ENCODE assay signal across 8 mouse cellular contexts in the genomic region with DNA sequence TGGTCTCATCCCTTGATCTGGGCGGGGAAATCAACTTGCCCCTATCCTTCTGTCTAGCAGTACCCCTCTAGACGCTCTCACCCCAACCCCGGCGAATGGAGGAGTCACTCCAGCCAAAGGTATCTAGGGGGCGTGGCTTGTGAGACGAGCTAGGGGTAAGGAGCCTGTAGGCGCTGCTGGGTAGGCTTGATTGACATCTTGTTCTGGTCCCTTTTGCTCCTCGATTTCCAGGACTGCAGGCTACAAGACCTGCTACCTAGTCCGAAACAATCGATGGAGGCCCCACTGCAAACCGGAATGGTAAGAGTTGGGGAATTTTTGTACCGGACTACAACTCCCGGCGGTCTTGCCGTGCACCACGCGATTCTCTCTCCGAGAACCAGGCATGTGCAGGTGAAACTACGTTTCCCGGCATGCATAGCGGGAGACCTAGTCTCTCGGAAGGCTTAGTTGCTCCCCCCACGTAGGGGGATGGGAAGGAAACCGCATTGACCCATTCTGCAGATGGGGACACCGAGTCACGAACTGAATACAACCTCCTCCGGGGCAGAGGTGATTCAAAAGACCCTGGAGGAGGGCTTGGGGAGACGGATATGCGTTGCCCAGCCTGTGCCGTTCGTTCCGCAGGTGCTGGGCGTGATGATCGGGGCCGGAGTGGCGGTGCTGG. TPM values are rescaled to one million over a fixed set of nuclear protein-coding genes. Genes with fewer than 3 reads are reported as not detected.
DNase-seq lines count a peak whose midpoint lies in the region; ATAC-seq and TF ChIP-seq lines count a peak whose summit lies in the region.

No protein-coding gene starts in this region.

- peaks cover 34% of the 10 kb centered on the region for H3K36me3 ChIP-seq in forebrain, embryonic 10.5 days (replicated peaks)
- H3K36me3 ChIP-seq in heart, embryonic 15.5 days = peaks cover 12% of the 10 kb centered on the region; the same call in 1 of the 2 replicates
- no peaks in the 10 kb centered on the region; the same call in 1 of the 2 replicates for H3K36me3 ChIP-seq in liver, embryonic 14.5 days (replicated peaks; ENCODE audit: control insufficient read depth, insufficient read depth, low read depth)
- no peaks in the 10 kb centered on the region; the same call in 1 of the 2 replicates for H3K36me3 ChIP-seq in neural tube, embryonic 11.5 days (ENCODE audit: control insufficient read depth, insufficient read depth, low read length)
- H3K36me3 ChIP-seq in stomach, postnatal 0 days (ENCODE audit: control insufficient read depth, insufficient read depth, low read length) = peaks cover 3% of the 10 kb centered on the region; the same call in 1 of the 2 replicates

- H3K27ac ChIP-seq in forebrain, embryonic 10.5 days = peak overlapping the region; percentile 83
- H3K27ac ChIP-seq in heart, embryonic 15.5 days = peak overlapping the region; percentile 77
- H3K27ac ChIP-seq in liver, embryonic 14.5 days = peak overlapping the region; percentile 70
- H3K27ac ChIP-seq in neural tube, embryonic 11.5 days (ENCODE audit: low read depth, low read length) = no peak overlapping the region
- peak overlapping the region; percentile 76 for H3K27ac ChIP-seq in stomach, postnatal 0 days (replicated peaks)

- H3K27me3 ChIP-seq in forebrain, embryonic 10.5 days (ENCODE audit: poor library complexity, severe bottlenecking) = no peaks in the 10 kb centered on the region
- H3K27me3 ChIP-seq in heart, embryonic 15.5 days = no peaks in the 10 kb centered on the region
- no peaks in the 10 kb centered on the region for H3K27me3 ChIP-seq in liver, embryonic 14.5 days (ENCODE audit: control insufficient read depth, insufficient read depth, low read length)
- H3K27me3 ChIP-seq in neural tube, embryonic 11.5 days (ENCODE audit: control insufficient read depth, insufficient read depth, low read length) = no peaks in the 10 kb centered on the region
- no peaks in the 10 kb centered on the region for H3K27me3 ChIP-seq in stomach, postnatal 0 days (ENCODE audit: control insufficient read depth, insufficient read depth, low read length)

- no peaks in the 10 kb centered on the region for H3K9me3 ChIP-seq in forebrain, embryonic 10.5 days
- no peaks in the 10 kb centered on the region for H3K9me3 ChIP-seq in heart, embryonic 15.5 days (replicated peaks)
- no peaks in the 10 kb centered on the region for H3K9me3 ChIP-seq in liver, embryonic 14.5 days (ENCODE audit: control insufficient read depth, low read length)
- H3K9me3 ChIP-seq in neural tube, embryonic 11.5 days (ENCODE audit: control insufficient read depth, low read length) = no peaks in the 10 kb centered on the region
- H3K9me3 ChIP-seq in stomach, postnatal 0 days (ENCODE audit: control insufficient read depth, low read length) = no peaks in the 10 kb centered on the region

- DNase-seq in c-Kit-positive CD71-negative TER-119-negative erythroid progenitor cells, embryonic 14.5 days (ENCODE audit: low read depth) = peak; percentile 88
- peak; percentile 90 for DNase-seq in forebrain, embryonic 10.5 days (ENCODE audit: extremely low spot score, low spot score)
- peak; percentile 97 to 98 for DNase-seq in kidney, postnatal 25 days
- DNase-seq in liver, embryonic 14.5 days (ENCODE audit: low read depth in 3 of 3, low spot score in 3 of 3) = peak; percentile 84 to 88 (median 86)
- DNase-seq in neural tube, embryonic 11.5 days (ENCODE audit: low spot score) = peak; percentile 89
- peak; percentile 94 for DNase-seq in stomach, postnatal 0 days (ENCODE audit: low spot score)

- TF ChIP-seq EP300 in liver, embryonic 14.5 days (IDR thresholded peaks at IDR 0.05; ENCODE audit: low read depth) = no peak
- TF ChIP-seq EP300 in stomach, postnatal 0 days (optimal IDR thresholded peaks at IDR 0.05) = no peak

- WGBS in forebrain, embryonic 10.5 days = 2% methylated on average over 36 of the region's 36 CpGs
- 1% methylated on average over 36 of the region's 36 CpGs for WGBS in heart, embryonic 15.5 days
- under 1% methylated on average over 36 of the region's 36 CpGs for WGBS in liver, embryonic 14.5 days (ENCODE audit: insufficient replicate concordance)
- under 1% methylated on average over 36 of the region's 36 CpGs for WGBS in neural tube, embryonic 11.5 days
- WGBS in stomach, postnatal 0 days = under 1% methylated on average over 36 of the region's 36 CpGs

- H3K4me2 ChIP-seq in heart, embryonic 15.5 days = peak overlapping the region; percentile 98
- H3K4me2 ChIP-seq in liver, embryonic 14.5 days (ENCODE audit: low read depth) = peak overlapping the region; percentile 100
- H3K4me2 ChIP-seq in neural tube, embryonic 11.5 days (ENCODE audit: low read depth) = peak overlapping the region; percentile 98
- H3K4me2 ChIP-seq in stomach, postnatal 0 days (replicated peaks; ENCODE audit: low read depth) = peak overlapping the region; percentile 96

- H3K4me1 ChIP-seq in forebrain, embryonic 10.5 days = peaks cover 24% of the 10 kb centered on the region
- peaks cover 15% of the 10 kb centered on the region for H3K4me1 ChIP-seq in heart, embryonic 15.5 days (replicated peaks)
- H3K4me1 ChIP-seq in liver, embryonic 14.5 days (replicated peaks; ENCODE audit: control insufficient read depth in 2 of 2, insufficient read depth in 2 of 2, low read length in 1 of 2) = peaks cover 29% of the 10 kb centered on the region in 2 experiments
- no peaks in the 10 kb centered on the region for H3K4me1 ChIP-seq in neural tube, embryonic 11.5 days (ENCODE audit: control insufficient read depth, insufficient read depth, low read length)
- 0 out of 2 replicates have a peak, but pooled peaks cover 3% of the 10 kb centered on the region for H3K4me1 ChIP-seq in stomach, postnatal 0 days (replicated peaks; ENCODE audit: control insufficient read depth, insufficient read depth)

- H3K4me3 ChIP-seq in forebrain, embryonic 10.5 days = peak overlapping the region; percentile 66
- peak overlapping the region; percentile 65 for H3K4me3 ChIP-seq in heart, embryonic 15.5 days
- H3K4me3 ChIP-seq in liver, embryonic 14.5 days (ENCODE audit: insufficient read depth in 1 of 2, low read depth in 2 of 2, low read length in 2 of 2) = peak overlapping the region; percentile 79 to 84
- H3K4me3 ChIP-seq in neural tube, embryonic 11.5 days (ENCODE audit: low read depth, low read length) = peak overlapping the region; percentile 54
- H3K4me3 ChIP-seq in stomach, postnatal 0 days (ENCODE audit: low read depth, low read length) = peak overlapping the region; percentile 59

- H3K9ac ChIP-seq in heart, embryonic 15.5 days = peak overlapping the region; percentile 64
- H3K9ac ChIP-seq in liver, embryonic 14.5 days (replicated peaks) = peak overlapping the region; percentile 77
- H3K9ac ChIP-seq in neural tube, embryonic 11.5 days (ENCODE audit: low read length) = peak overlapping the region; percentile 48
- H3K9ac ChIP-seq in stomach, postnatal 0 days (ENCODE audit: low read length) = peak overlapping the region; percentile 69

- TF ChIP-seq CTCF in liver, embryonic 14.5 days (IDR thresholded peaks at IDR 0.05; ENCODE audit: low read depth) = peak; percentile 17; the same call in 1 of the 2 replicates
- TF ChIP-seq CTCF in stomach, postnatal 0 days (IDR thresholded peaks at IDR 0.05; ENCODE audit: low read depth) = no peak

- peak; percentile 84 for ATAC-seq in CD4-positive, CD25-positive, alpha-beta regulatory T cell, adult 4 months
- peak; percentile 81 for ATAC-seq in heart, embryonic 15.5 days (replicated peaks; ENCODE audit: insufficient number of reproducible peaks, insufficient read depth, low FRiP score, low read depth)
- peak; percentile 87 for ATAC-seq in liver, embryonic 14.5 days (ENCODE audit: insufficient read depth)
- ATAC-seq in neural tube, embryonic 11.5 days (ENCODE audit: insufficient read depth, low FRiP score, low TSS enrichment) = peak; percentile 86
- peak; percentile 87 for ATAC-seq in stomach, postnatal 0 days (ENCODE audit: low FRiP score, low TSS enrichment)

RNA-seq across cellular contexts. Expression of gene Pnpla6, which starts 1.4 kb away (rescaled TPM):
- 10 to 100 TPM; 26.1 to 43.7 TPM for polyA plus RNA-seq in CD4-positive, CD25-positive, alpha-beta regulatory T cell, adult 4 months (2017; shearing (Covaris generic))
- 21.2 and 22.1 TPM in 2 replicates for polyA plus RNA-seq in forebrain, embryonic 10.5 days (2016; fragmentation: Nextera tagmentation; extraction: Ambion mirVana)
- polyA plus RNA-seq in heart, embryonic 15.5 days (2015; fragmentation: Nextera tagmentation; extraction: Ambion mirVana) = 14.2 and 18.6 TPM in 2 replicates
- 12.1 and 14.2 TPM in 2 replicates for polyA plus RNA-seq in liver, embryonic 14.5 days (2012; rRNA removed)
- 6.5 and 9.6 TPM in 2 replicates for polyA plus RNA-seq in liver, embryonic 14.5 days (2014; fragmentation: Nextera tagmentation; extraction: Ambion mirVana)
- polyA plus RNA-seq in neural tube, embryonic 11.5 days (2014; fragmentation: Nextera tagmentation; extraction: Ambion mirVana) = 17.9 and 20.7 TPM in 2 replicates
- polyA plus RNA-seq in stomach, postnatal 0 days (2015; fragmentation: Nextera tagmentation; extraction: Ambion mirVana) = 15.4 and 16.0 TPM in 2 replicates

RNA-seq across cellular contexts. Expression of gene Mcoln1, which starts 16.3 kb away (rescaled TPM):
- polyA plus RNA-seq in CD4-positive, CD25-positive, alpha-beta regulatory T cell, adult 4 months (2017; shearing (Covaris generic)) = 10 to 100 TPM; 16.1 to 18.6 TPM
- 56.9 and 59.3 TPM in 2 replicates for polyA plus RNA-seq in forebrain, embryonic 10.5 days (2016; fragmentation: Nextera tagmentation; extraction: Ambion mirVana)
- polyA plus RNA-seq in heart, embryonic 15.5 days (2015; fragmentation: Nextera tagmentation; extraction: Ambion mirVana) = 42.3 and 54.2 TPM in 2 replicates
- polyA plus RNA-seq in liver, embryonic 14.5 days (2012; rRNA removed) = 26.1 and 31.6 TPM in 2 replicates
- 12.6 and 13.8 TPM in 2 replicates for polyA plus RNA-seq in liver, embryonic 14.5 days (2014; fragmentation: Nextera tagmentation; extraction: Ambion mirVana)
- 50.3 and 56.0 TPM in 2 replicates for polyA plus RNA-seq in neural tube, embryonic 11.5 days (2014; fragmentation: Nextera tagmentation; extraction: Ambion mirVana)
- 24.7 and 28.4 TPM in 2 replicates for polyA plus RNA-seq in stomach, postnatal 0 days (2015; fragmentation: Nextera tagmentation; extraction: Ambion mirVana)

RNA-seq across cellular contexts. Expression of gene Zfp358, which starts 23.6 kb away (rescaled TPM):
- 1 to 10 TPM; 1.0 to 1.6 TPM for polyA plus RNA-seq in CD4-positive, CD25-positive, alpha-beta regulatory T cell, adult 4 months (2017; shearing (Covaris generic))
- polyA plus RNA-seq in forebrain, embryonic 10.5 days (2016; fragmentation: Nextera tagmentation; extraction: Ambion mirVana) = 61.6 and 64.8 TPM in 2 replicates
- polyA plus RNA-seq in heart, embryonic 15.5 days (2015; fragmentation: Nextera tagmentation; extraction: Ambion mirVana) = 26.4 and 34.9 TPM in 2 replicates
- polyA plus RNA-seq in liver, embryonic 14.5 days (2012; rRNA removed) = 4.8 and 6.8 TPM in 2 replicates
- 1.7 and 2.0 TPM in 2 replicates for polyA plus RNA-seq in liver, embryonic 14.5 days (2014; fragmentation: Nextera tagmentation; extraction: Ambion mirVana)
- 29.9 and 36.8 TPM in 2 replicates for polyA plus RNA-seq in neural tube, embryonic 11.5 days (2014; fragmentation: Nextera tagmentation; extraction: Ambion mirVana)
- polyA plus RNA-seq in stomach, postnatal 0 days (2015; fragmentation: Nextera tagmentation; extraction: Ambion mirVana) = 19.1 and 21.3 TPM in 2 replicates

RNA-seq across cellular contexts. Expression of gene Tex45, which starts 45.9 kb away (rescaled TPM):
- not detected for polyA plus RNA-seq in CD4-positive, CD25-positive, alpha-beta regulatory T cell, adult 4 months (2017; shearing (Covaris generic))
- not detected in 2 replicates for polyA plus RNA-seq in forebrain, embryonic 10.5 days (2016; fragmentation: Nextera tagmentation; extraction: Ambion mirVana)
- not detected in 2 replicates for polyA plus RNA-seq in heart, embryonic 15.5 days (2015; fragmentation: Nextera tagmentation; extraction: Ambion mirVana)
- 0.05 TPM in 1 of 2 replicates, not detected in the other for polyA plus RNA-seq in liver, embryonic 14.5 days (2012; rRNA removed)
- polyA plus RNA-seq in liver, embryonic 14.5 days (2014; fragmentation: Nextera tagmentation; extraction: Ambion mirVana) = 0.10 TPM in 1 of 2 replicates, not detected in the other
- 0.20 TPM in 1 of 2 replicates, not detected in the other for polyA plus RNA-seq in neural tube, embryonic 11.5 days (2014; fragmentation: Nextera tagmentation; extraction: Ambion mirVana)
- 0.46 and 1.1 TPM in 2 replicates for polyA plus RNA-seq in stomach, postnatal 0 days (2015; fragmentation: Nextera tagmentation; extraction: Ambion mirVana)

RNA-seq across cellular contexts. Expression of gene Pex11g, which starts 49.1 kb away (rescaled TPM):
- polyA plus RNA-seq in CD4-positive, CD25-positive, alpha-beta regulatory T cell, adult 4 months (2017; shearing (Covaris generic)) = 10 to 100 TPM; 18.2 to 22.7 TPM
- 4.5 and 5.8 TPM in 2 replicates for polyA plus RNA-seq in forebrain, embryonic 10.5 days (2016; fragmentation: Nextera tagmentation; extraction: Ambion mirVana)
- 5.2 and 5.8 TPM in 2 replicates for polyA plus RNA-seq in heart, embryonic 15.5 days (2015; fragmentation: Nextera tagmentation; extraction: Ambion mirVana)
- 2.5 and 3.1 TPM in 2 replicates for polyA plus RNA-seq in liver, embryonic 14.5 days (2012; rRNA removed)
- polyA plus RNA-seq in liver, embryonic 14.5 days (2014; fragmentation: Nextera tagmentation; extraction: Ambion mirVana) = 2.7 and 3.5 TPM in 2 replicates
- 2.9 TPM in 2 replicates for polyA plus RNA-seq in neural tube, embryonic 11.5 days (2014; fragmentation: Nextera tagmentation; extraction: Ambion mirVana)
- polyA plus RNA-seq in stomach, postnatal 0 days (2015; fragmentation: Nextera tagmentation; extraction: Ambion mirVana) = 11.6 and 15.4 TPM in 2 replicates
